Comparison of ENCODE assay signal across 8 mouse cellular contexts in the genomic region with DNA sequence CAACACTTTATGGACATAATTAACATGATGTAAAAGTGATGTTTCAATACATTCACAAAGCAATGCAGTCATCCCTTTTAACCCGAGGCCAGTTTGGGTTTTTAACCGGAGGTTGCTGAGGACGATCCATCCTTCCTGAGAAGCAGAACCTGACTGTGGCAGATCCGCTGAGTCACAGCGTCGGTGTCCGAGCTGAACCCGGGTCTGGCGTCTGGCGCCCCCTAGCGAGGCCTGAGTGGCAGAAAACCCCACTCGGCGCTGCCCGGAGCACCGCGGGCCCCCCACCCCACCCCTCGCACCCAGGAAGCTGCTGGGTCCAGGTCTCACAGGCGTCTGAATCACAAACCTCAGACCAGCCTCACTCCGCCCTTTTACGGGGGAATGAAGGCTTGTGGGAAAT. TPM values are rescaled to one million over a fixed set of nuclear protein-coding genes. Genes with fewer than 3 reads are reported as not detected.
A peak's percentile ranks its signal among the peaks of the same experiment; 100 is the strongest.
DNase-seq lines count a peak whose midpoint lies in the region; ATAC-seq and TF ChIP-seq lines count a peak whose summit lies in the region.

No protein-coding gene starts in this region.

- no peaks in the 10 kb centered on the region for H3K36me3 ChIP-seq in kidney, embryonic 15.5 days
- no peaks in the 10 kb centered on the region for H3K36me3 ChIP-seq in splenic B cell, adult 2 months (ENCODE audit: control insufficient read depth, insufficient read depth, low read length, poor library complexity, severe bottlenecking)

- no peak overlapping the region for H3K9ac ChIP-seq in kidney, embryonic 15.5 days

- H3K4me3 ChIP-seq in kidney, embryonic 15.5 days (replicated peaks), result peak overlapping the region; percentile 4; the same call in 1 of the 2 replicates
- no peak overlapping the region for H3K4me3 ChIP-seq in lung, adult 2 months (replicated peaks; ENCODE audit: extremely low read depth, low read depth, low read length)

- TF ChIP-seq POLR2A in lung, adult 2 months (IDR thresholded peaks at IDR 0.05; ENCODE audit: borderline replicate concordance, extremely low read depth, low read depth, low read length), result no peak

- H3K27ac ChIP-seq in kidney, embryonic 15.5 days, result no peak overlapping the region

- peak overlapping the region; percentile 43 for H3K4me2 ChIP-seq in kidney, embryonic 15.5 days

- H3K9me3 ChIP-seq in kidney, embryonic 15.5 days (replicated peaks), result no peaks in the 10 kb centered on the region

- peak; percentile 63 for TF ChIP-seq CTCF in lung, adult 2 months (IDR thresholded peaks at IDR 0.05; ENCODE audit: insufficient read depth, low read length)

- no peak for ATAC-seq in CD4-positive, CD25-positive, alpha-beta regulatory T cell, adult 4 months
- ATAC-seq in kidney, embryonic 15.5 days (replicated peaks; ENCODE audit: low FRiP score), result no peak

- 5% methylated on average over 20 of the region's 20 CpGs for WGBS in kidney, embryonic 15.5 days
- 5% methylated on average over 20 of the region's 20 CpGs for WGBS in lung, adult 2 months

- peaks cover 7% of the 10 kb centered on the region for H3K4me1 ChIP-seq in kidney, embryonic 15.5 days
- no peaks in the 10 kb centered on the region; the same call in 1 of the 2 replicates for H3K4me1 ChIP-seq in lung, adult 2 months (ENCODE audit: control insufficient read depth, insufficient read depth, low read length)

- peak; percentile 29 for DNase-seq in CD4-positive, CD25-positive, alpha-beta regulatory T cell, adult 2 months (ENCODE audit: low read depth, low spot score)
- peak; percentile 26 for DNase-seq in NIH3T3 (ENCODE audit: low read depth)
- DNase-seq in cerebellum, postnatal 14 days, result peak; percentile 88 to 89
- DNase-seq in gastrocnemius, postnatal 25 days, result peak; percentile 38
- DNase-seq in lung, adult 2 months, result peak; percentile 46
- DNase-seq in splenic B cell, adult 2 months (ENCODE audit: low read depth, low spot score), result peak; percentile 44

- H3K27me3 ChIP-seq in kidney, embryonic 15.5 days, result no peaks in the 10 kb centered on the region
- H3K27me3 ChIP-seq in splenic B cell, adult 2 months (ENCODE audit: control insufficient read depth, insufficient read depth, low read length, poor library complexity, severe bottlenecking), result no peaks in the 10 kb centered on the region

RNA-seq across cellular contexts. Expression of a gene that starts 47.0 kb away (rescaled TPM):
- under 1 TPM; 0.11 to 0.34 TPM for polyA plus RNA-seq in CD4-positive, CD25-positive, alpha-beta regulatory T cell, adult 4 months (2017; shearing (Covaris generic))
- total RNA-seq in gastrocnemius, postnatal 25 days (2021), result 10 to 100 TPM; 52.5 to 58.5 TPM
- 9.8 and 13.6 TPM in 2 replicates for polyA plus RNA-seq in kidney, embryonic 15.5 days (2015; fragmentation: Nextera tagmentation; extraction: Ambion mirVana)
- 55.3 and 77.9 TPM in 2 replicates for polyA plus RNA-seq in lung, adult 2 months (2012; rRNA removed)

Comparison
In these comparisons a context has a peak if more than half of its experiments do, and no peak if none do; other contexts are left out.
1. DNase-seq: peak in every context shown above with its lines; median percentile 88 in cerebellum, postnatal 14 days; 46 in lung, adult 2 months; 44 in splenic B cell, adult 2 months; 38 in gastrocnemius, postnatal 25 days; 29 in CD4-positive, CD25-positive, alpha-beta regulatory T cell, adult 2 months; 26 in NIH3T3.